Mouse (Mus musculus): ENCODE results near the gene AI413582. TPM values are rescaled to one million over a fixed set of nuclear protein-coding genes. Genes with fewer than 3 reads are reported as not detected.

Gene AI413582
- total and polyA plus RNA-seq, 3 experiments: 14.6 to 43.6 (median 30.2) TPM

- Histone ChIP-seq H3K4me3 (replicated peaks in 1 of 3; ENCODE audit: low read depth in 2 of 3, low read length in 2 of 3, poor library complexity in 1 of 3) (no peak overlapping the region), H3K9me3 (replicated peaks; ENCODE audit: low read length) (no peaks in the 10 kb centered on the region), H3K4me2 (ENCODE audit: insufficient read depth, low read depth, poor library complexity, severe bottlenecking) (no peak overlapping the region), H3K79me2 (replicated peaks; ENCODE audit: control insufficient read depth, extremely low read depth, insufficient read depth, poor library complexity, severe bottlenecking) (no peaks in the 10 kb centered on the region), H3K27ac (ENCODE audit: insufficient read depth, low read depth) (no peak overlapping the region), H3K27me3 (replicated peaks) (no peaks in the 10 kb centered on the region), H3K4me1 (ENCODE audit: control insufficient read depth in 1 of 2, insufficient read depth in 2 of 2) (peaks cover 12 to 55% of the 10 kb centered on the region in 2 experiments), H3K36me3 (replicated peaks in 1 of 2; ENCODE audit: control insufficient read depth in 1 of 2, insufficient read depth in 1 of 2, low read length in 1 of 2) (peaks cover 44 to 83% of the 10 kb centered on the region in 2 experiments), H3K9ac (ENCODE audit: insufficient read depth, low read depth) (no peak overlapping the region)
- in situ Hi-C loops (cut with MboI; ENCODE audit: low pct_ligation_motif_present, low pct_unique_long_range_greater_than_20kb, low sequenced_read_pairs) (no loop called here), dilution Hi-C loops (cut with MboI; ENCODE audit: extremely low pct_ligation_motif_present, extremely low pct_unique_long_range_greater_than_20kb, low sequenced_read_pairs) (no loop called here)
- DNase-seq (ENCODE audit: extremely low read depth): no peak
- TF ChIP-seq GABPA (IDR thresholded peaks at IDR 0.05; ENCODE audit: insufficient replicate concordance, low read depth, low read length): no peak
Measured at GRCm38 (mm10) chr17:27580392-27581068, 15.0 kb upstream of the AI413582 start.

DNA sequence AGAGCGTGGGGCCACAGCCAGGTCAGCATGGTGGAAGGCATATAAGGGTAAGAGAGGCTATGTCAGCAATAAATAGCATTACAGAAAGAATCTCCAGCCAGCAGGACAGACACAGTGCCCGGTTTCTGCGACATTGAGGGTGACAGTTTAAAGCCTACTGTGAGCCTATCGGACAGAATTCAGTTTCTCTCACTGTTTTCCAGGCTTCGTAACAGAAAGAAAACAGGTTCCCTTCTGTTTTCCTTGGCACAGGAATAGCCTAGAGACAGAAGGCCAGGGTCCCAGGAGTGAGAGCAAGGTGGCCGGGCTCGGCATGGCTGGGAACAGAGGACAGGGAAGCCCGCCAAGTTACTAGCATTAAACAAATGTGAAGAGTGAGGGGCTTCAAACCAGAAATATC, 14.3 kb upstream of the AI413582 start:
- peaks cover 42 to 81% of the 10 kb centered on the region in 2 experiments for H3K36me3 ChIP-seq (replicated peaks in 1 of 2; ENCODE audit: control insufficient read depth in 1 of 2, insufficient read depth in 1 of 2, low read length in 1 of 2)
- H3K27me3 ChIP-seq (replicated peaks): no peaks in the 10 kb centered on the region
- no peak overlapping the region for H3K9ac ChIP-seq (ENCODE audit: insufficient read depth, low read depth)
- in situ Hi-C loops (cut with MboI; ENCODE audit: low pct_ligation_motif_present, low pct_unique_long_range_greater_than_20kb, low sequenced_read_pairs): no loop called here
- no peak for TF ChIP-seq MYC (IDR thresholded peaks at IDR 0.05; ENCODE audit: low read depth, low read length)
- no peak for TF ChIP-seq POLR2AphosphoS2 (IDR thresholded peaks at IDR 0.05; ENCODE audit: low read depth, low read length)
- no peak for TF ChIP-seq ZC3H11A (IDR thresholded peaks at IDR 0.05; ENCODE audit: low read depth, low read length)
- TF ChIP-seq ZNF384 (IDR thresholded peaks at IDR 0.05; ENCODE audit: low read depth, low read length): no peak
- no peak for TF ChIP-seq JUN (IDR thresholded peaks at IDR 0.05; ENCODE audit: insufficient read depth, low read depth, low read length)
- TF ChIP-seq USF1 (IDR thresholded peaks at IDR 0.05; ENCODE audit: low read depth, low read length): no peak
- no peak for TF ChIP-seq E2F4 (IDR thresholded peaks at IDR 0.05; ENCODE audit: insufficient replicate concordance, low read depth, low read length)
- no peak for TF ChIP-seq SMC3 (IDR thresholded peaks at IDR 0.05; ENCODE audit: low read depth, low read length)
- no peak for TF ChIP-seq RAD21 (IDR thresholded peaks at IDR 0.05; ENCODE audit: low read depth, low read length)
- no peak for DNase-seq (ENCODE audit: extremely low read depth)
- H3K9me3 ChIP-seq (replicated peaks; ENCODE audit: low read length): no peaks in the 10 kb centered on the region
- H3K79me2 ChIP-seq (replicated peaks; ENCODE audit: control insufficient read depth, extremely low read depth, insufficient read depth, poor library complexity, severe bottlenecking): no peaks in the 10 kb centered on the region
- H3K4me1 ChIP-seq (ENCODE audit: control insufficient read depth in 1 of 2, insufficient read depth in 2 of 2): peaks cover 12 to 48% of the 10 kb centered on the region in 2 experiments
- H3K4me3 ChIP-seq (replicated peaks in 1 of 3; ENCODE audit: low read depth in 2 of 3, low read length in 2 of 3, poor library complexity in 1 of 3): no peak overlapping the region
- H3K4me2 ChIP-seq (ENCODE audit: insufficient read depth, low read depth, poor library complexity, severe bottlenecking): no peak overlapping the region
- no peak overlapping the region for H3K27ac ChIP-seq (ENCODE audit: insufficient read depth, low read depth)
- dilution Hi-C loops (cut with MboI; ENCODE audit: extremely low pct_ligation_motif_present, extremely low pct_unique_long_range_greater_than_20kb, low sequenced_read_pairs): no loop called here

DNA sequence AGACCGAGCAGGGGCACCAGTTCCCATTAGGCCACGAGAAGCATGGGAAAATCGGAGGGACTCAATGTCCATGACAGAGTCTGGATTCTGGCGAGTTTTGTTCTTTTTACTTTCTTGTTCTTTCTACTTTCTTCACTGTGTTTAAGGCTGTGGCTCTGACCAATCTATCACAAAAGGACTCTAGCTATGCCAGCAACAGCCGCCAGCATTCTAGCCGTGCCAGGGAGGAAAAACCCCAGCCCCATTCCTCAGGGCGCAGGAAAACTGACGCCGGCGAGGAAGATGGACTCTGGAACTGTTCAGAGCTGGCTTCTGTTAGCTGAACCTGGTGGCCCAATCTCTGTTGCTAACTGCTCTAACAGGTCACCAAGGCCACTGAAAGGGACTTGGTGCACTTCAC, 12.9 kb upstream of the AI413582 start:
- no peak overlapping the region for H3K4me3 ChIP-seq (replicated peaks in 1 of 3; ENCODE audit: low read depth in 2 of 3, low read length in 2 of 3, poor library complexity in 1 of 3)
- no peak overlapping the region for H3K9ac ChIP-seq (ENCODE audit: insufficient read depth, low read depth)
- dilution Hi-C loops (cut with MboI; ENCODE audit: extremely low pct_ligation_motif_present, extremely low pct_unique_long_range_greater_than_20kb, low sequenced_read_pairs) (no loop called here), in situ Hi-C loops (cut with MboI; ENCODE audit: low pct_ligation_motif_present, low pct_unique_long_range_greater_than_20kb, low sequenced_read_pairs) (no loop called here)
- H3K36me3 ChIP-seq (replicated peaks in 1 of 2; ENCODE audit: control insufficient read depth in 1 of 2, insufficient read depth in 1 of 2, low read length in 1 of 2): peaks cover 40 to 82% of the 10 kb centered on the region in 2 experiments
- TF ChIP-seq MYC (IDR thresholded peaks at IDR 0.05; ENCODE audit: low read depth, low read length): no peak
- no peak for TF ChIP-seq ELF1 (IDR thresholded peaks at IDR 0.05; ENCODE audit: low read depth, low read length)
- no peak for TF ChIP-seq BHLHE40 (IDR thresholded peaks at IDR 0.05; ENCODE audit: low read depth, low read length)
- H3K79me2 ChIP-seq (replicated peaks; ENCODE audit: control insufficient read depth, extremely low read depth, insufficient read depth, poor library complexity, severe bottlenecking): no peaks in the 10 kb centered on the region
- H3K27ac ChIP-seq (ENCODE audit: insufficient read depth, low read depth): no peak overlapping the region
- H3K4me1 ChIP-seq (ENCODE audit: control insufficient read depth in 1 of 2, insufficient read depth in 2 of 2): peaks cover 10 to 44% of the 10 kb centered on the region in 2 experiments
- no peaks in the 10 kb centered on the region for H3K27me3 ChIP-seq (replicated peaks)
- H3K9me3 ChIP-seq (replicated peaks; ENCODE audit: low read length): no peaks in the 10 kb centered on the region
- no peak overlapping the region for H3K4me2 ChIP-seq (ENCODE audit: insufficient read depth, low read depth, poor library complexity, severe bottlenecking)
- DNase-seq (ENCODE audit: extremely low read depth): no peak
